Mouse (Mus musculus) kidney, adult 11 months (tissue): ENCODE results near the gene Smg7.

Source experiments
- DNase-seq: peaks from one replicate; pipeline ENCODE4 v3.0.0; 2022

Smg7 gene

GRCm38 (mm10) chr1:152901765-152902664, at the start of gene Smg7:
TSS of gene Smg7 (minus strand) at chr1:152902646.
- peak; percentile 33 for DNase-seq

DNA sequence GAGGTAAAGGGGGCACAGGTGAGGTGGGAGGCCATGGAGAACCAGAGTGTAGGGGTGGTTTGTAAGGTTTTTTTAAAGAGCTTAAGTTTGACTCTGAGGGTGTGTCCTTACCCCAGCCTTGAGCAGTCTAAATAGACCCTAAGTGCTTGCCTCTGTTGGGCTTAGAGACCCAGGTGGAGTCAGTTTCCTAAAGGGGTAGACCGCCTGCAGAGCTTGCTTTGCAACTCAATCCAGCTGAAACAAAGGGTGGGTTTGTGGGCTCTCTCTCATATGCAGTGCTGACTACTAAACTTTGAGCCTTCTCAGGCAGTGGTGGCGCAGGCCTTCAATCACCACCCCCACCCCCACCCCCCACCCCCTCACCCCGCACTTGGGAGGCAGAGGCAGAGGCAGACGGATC, 40.5 kb upstream of the Smg7 start:
- no peak for DNase-seq

- DNase-seq: no peak
Observed at GRCm38 (mm10) chr1:152936365-152936764, 33.9 kb upstream of the Smg7 start.

DNA sequence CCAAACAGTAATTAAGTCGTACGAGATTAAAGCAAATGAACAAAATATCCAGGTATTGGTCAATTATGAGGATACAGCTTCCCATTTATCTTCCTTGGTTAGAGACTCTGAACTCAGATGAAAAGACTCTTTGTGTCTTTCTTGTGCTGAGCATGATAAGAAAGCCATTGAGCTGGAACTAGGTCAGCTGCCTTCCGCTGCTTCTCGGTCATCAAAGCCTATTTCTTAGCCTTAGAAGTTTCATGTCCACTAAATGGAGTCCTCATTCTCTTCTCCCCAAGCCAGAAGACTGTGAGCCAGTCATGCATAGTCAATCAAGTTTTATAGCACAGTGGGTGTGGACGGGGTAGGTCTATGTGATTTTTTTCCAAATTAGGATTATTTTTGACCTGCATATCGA, 33.0 kb upstream of the Smg7 start:
- DNase-seq: no peak

DNA sequence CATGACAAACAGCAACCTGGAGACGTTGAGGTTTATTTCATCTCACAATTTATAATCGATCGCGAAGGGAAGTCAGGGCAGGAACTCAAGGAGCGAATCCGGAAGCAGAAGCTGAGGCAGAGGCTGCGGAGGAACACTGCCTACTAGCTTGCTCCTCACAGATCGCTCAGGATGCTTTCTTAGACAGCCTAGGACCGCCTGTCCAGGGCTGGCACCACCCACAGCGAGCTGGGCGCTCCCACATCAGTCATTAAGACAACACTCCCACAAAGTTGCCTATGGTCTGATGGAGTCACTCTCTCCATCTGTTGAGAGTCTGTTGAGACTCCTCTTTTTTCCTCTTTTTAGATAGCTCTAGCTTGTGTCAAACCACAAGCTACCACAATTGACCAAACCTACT, 31.5 kb upstream of the Smg7 start:
- no peak for DNase-seq

- no peak for DNase-seq
Observed at GRCm38 (mm10) chr1:152921786-152922185, 19.3 kb upstream of the Smg7 start.

DNA sequence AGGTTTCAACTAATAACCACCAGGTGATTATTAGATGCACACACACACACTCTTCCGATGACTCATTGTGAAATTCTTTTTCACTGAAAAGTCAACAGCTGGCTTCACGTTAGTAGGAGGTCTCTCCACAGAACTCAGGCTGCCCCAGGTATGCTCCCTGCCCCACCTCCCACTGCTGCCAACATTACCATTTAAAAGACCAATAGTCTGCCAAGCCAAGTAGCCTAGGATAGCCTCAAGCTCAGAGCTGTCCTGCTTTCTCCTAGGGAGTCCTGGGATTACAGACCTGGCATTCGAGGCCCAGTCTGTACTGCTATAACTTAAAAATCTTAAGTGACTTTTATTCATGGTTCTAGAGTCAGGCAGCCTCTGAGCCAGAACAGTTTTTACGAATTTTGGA, 15.2 kb upstream of the Smg7 start:
- DNase-seq: no peak

GRCm38 (mm10) chr1:152916936-152917335, 14.5 kb upstream of the Smg7 start:
- DNase-seq: no peak

GRCm38 (mm10) chr1:152915766-152916165, 13.3 kb upstream of the Smg7 start:
- DNase-seq: no peak

GRCm38 (mm10) chr1:152913483-152914460, 11.3 kb upstream of the Smg7 start:
- DNase-seq: no peak

DNA sequence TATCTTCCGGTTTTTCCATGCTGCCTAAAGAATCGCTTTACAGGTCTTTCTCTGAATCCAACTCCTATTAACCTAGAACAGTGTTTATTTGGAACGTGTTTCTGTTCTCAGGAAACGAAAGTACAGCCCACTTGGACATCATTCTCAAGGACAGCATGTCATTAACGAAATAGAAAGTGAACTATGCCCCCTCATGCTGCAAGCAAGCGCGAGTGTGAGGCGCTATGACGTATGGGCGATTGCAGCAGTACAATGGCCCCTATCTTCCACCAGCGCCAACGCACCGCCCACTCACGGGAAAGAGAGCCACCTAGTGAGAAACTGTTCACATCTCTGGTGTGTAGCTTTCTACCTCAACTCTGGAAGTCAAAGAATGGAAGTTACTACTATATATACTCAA, 2.0 kb upstream of the Smg7 start:
- DNase-seq: peak; percentile 91

DNA sequence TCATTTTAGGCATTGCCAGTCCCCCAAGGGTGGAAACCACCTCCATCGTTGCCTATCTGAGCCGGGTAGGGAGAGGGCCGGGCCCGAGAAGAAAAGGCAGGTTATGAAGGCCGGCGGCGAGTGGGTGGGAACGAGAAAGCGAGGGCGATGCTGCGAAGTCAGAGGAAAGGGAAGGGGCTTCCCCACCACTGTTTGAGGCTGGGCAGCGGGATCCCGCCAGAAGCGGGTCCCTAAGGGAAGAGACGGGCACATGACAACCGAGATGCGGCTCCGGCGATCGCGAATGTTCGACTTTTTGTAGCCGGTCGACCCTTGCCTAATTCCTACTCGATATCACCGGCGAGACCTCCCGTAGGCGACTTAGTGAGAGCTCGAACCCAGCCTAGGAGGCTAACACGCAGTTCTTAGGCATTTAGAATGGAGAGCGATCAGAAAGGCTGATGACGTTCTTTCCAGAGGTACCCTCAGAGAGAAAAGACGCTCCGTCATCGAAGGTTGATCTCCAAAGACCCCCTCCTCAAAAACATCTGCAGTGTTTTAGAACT, 1.2 kb upstream of the Smg7 start:
- no peak for DNase-seq

DNA sequence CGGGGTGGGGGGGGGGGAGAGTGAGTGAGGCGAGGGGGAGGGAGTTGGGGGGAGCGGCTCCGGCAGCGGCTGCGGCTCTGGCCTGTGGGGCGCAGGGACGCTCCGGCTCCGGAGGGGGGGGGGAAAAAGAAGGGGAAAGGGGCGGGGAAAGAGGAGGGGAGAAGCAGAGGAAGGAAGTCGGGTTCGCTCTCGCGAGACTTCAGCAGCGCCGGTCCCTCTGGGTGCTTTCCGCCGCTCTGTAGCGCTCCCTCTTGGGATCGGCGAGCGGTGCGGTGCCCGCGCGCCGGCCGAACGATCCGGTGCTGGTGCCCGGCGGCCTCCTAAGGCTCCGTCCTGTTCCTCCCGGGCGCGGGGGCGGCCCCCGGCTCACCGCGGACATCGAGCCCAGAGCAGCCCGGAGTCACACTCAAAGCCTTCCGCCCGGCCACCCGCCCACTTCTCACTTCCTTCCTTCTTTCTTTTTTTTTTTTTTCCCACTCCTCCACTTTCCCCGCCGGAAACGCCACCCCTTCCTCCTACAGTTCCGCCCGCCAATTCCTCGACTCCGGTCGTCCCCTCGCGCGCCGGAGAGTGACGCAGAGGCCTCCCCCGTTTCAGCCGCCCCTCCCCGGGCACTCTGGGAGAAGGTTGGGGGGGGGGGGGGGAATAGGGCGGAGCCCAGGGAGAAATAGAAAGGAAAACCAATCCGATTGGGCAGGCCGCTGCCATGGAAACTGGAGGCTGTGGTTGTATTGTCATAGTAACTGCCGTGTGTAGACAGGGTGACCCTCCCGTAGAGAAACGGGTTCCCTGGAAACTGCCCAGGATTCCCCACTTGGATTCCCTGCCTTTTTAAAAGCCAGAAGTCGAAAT, 445 bp upstream of the Smg7 start:
- peak; percentile 95 for DNase-seq

GRCm38 (mm10) chr1:152901419-152901764, 1.1 kb downstream of the Smg7 start:
- no peak for DNase-seq

GRCm38 (mm10) chr1:152888086-152888485, 14.4 kb downstream of the Smg7 start:
- peak; percentile 30 for DNase-seq

- peak; percentile 34 for DNase-seq
Observed at GRCm38 (mm10) chr1:152871031-152871430, 31.4 kb downstream of the Smg7 start.

- peak; percentile 77 for DNase-seq
Observed at GRCm38 (mm10) chr1:152869901-152870300, 32.5 kb downstream of the Smg7 start.

DNA sequence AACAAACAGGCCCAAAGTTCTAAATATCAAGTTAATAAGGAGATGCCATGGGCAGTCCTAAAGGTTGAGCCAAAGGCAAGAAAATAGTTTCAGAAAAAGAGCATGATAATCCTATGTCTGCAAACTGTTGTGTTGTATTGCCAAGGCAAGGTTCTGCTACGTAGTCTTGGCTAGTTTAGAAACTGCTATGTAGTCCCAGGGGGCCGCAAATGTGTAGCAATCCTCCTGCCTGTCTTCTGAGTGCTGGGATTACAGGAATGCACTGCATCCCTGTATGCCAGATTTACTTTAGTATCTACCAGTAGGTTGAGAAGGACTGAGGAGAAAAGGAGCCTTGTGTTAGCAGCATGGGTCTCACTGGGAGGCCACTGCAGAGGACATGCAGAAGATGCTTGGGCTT, 55.6 kb downstream of the Smg7 start:
- no peak for DNase-seq

DNA sequence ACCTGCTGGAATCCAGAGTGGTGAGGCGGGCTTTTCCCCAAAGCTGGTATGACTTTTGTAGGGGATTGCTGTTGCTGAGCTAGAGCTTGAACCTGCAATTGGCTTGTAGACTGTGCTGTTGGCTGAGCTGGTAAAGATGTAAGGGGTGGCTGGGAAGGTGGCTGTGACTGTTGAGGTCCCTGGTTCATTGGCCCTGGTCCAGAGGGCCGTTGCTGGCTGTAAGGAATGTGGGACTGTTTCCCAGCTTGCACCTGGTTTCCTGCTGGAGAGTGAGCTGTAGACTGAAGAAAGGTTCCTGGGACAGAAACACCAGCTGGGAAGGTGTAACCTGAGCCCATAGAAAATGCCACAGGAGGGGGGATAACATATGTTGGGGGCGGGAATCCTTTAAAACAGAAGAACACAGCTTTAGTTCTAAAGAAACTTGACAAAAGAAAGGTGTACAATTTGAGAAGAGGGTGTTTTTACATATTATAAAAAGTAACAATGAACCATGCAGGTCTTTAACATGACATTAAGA, 57.2 kb downstream of the Smg7 start:
- DNase-seq: no peak

GRCm38 (mm10) chr1:152844634-152845033, 57.8 kb downstream of the Smg7 start:
- DNase-seq: no peak

GRCm38 (mm10) chr1:152841057-152841456, 61.4 kb downstream of the Smg7 start:
- no peak for DNase-seq

DNA sequence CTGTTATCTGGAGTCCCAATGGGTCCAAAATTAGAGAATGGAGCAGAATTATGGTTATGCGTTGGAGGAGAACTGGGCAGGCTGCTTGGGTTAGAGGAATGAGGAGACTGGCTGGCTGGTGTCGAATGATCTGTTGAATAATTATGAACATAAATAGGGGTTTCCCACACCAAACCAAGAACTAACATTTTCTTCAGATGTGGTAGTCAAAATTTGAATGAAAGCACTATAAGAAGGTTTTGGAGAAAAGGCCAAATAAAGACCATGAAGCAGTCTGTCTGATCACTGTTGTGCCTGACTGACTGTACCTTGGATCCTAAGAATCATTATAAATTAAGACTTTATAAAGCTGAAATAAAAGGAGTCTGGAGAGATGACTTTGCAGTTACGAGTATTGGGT, 62.1 kb downstream of the Smg7 start:
- no peak for DNase-seq
